Mouse (Mus musculus) C2C12 (cell line): ENCODE data around the gene AK157302. TPM values are rescaled to one million over a fixed set of nuclear protein-coding genes. Genes with fewer than 3 reads are reported as not detected.

Experiments
- H3K27me3 ChIP-seq: one replicate; pipeline ENCODE4 v1.6.1; 2011; ENCODE audit not compliant: control insufficient read depth, insufficient read depth, insufficient read length
- H3K36me3 ChIP-seq: one replicate; pipeline ENCODE4 v1.6.1; 2011; ENCODE audit not compliant: control insufficient read depth, insufficient read depth
- H3K4me3 ChIP-seq: one replicate; pipeline ENCODE4 v1.5.1; 2011; ENCODE audit warnings: mild to moderate bottlenecking, control low read depth; ENCODE audit not compliant: poor library complexity, insufficient read depth, severe bottlenecking
- H3K79me2 ChIP-seq: one replicate; pipeline ENCODE4 v1.6.1; 2011; ENCODE audit not compliant: control insufficient read depth, insufficient read depth
- H3K79me3 ChIP-seq: one replicate; pipeline ENCODE4 v1.6.1; 2011; ENCODE audit warnings: low read depth, control low read depth
- H3ac ChIP-seq: one replicate; pipeline ENCODE3; 2011; ENCODE audit warnings: low read depth; ENCODE audit not compliant: control insufficient read depth, insufficient read length
- CEBPB ChIP-seq: IDR thresholded peaks from one replicate; pipeline ENCODE4 v1.6.1; 2011; ENCODE audit warnings: low read depth, mild to moderate bottlenecking, control low read depth, moderate library complexity
- CTCF ChIP-seq: IDR thresholded peaks from one replicate; pipeline ENCODE4 v1.5.1; 2011; ENCODE audit not compliant: control insufficient read depth, insufficient read depth, insufficient read length
- FOSL1 ChIP-seq: IDR thresholded peaks from one replicate; pipeline ENCODE4 v1.8.0; 2011; ENCODE audit warnings: mild to moderate bottlenecking, low read length; ENCODE audit not compliant: poor library complexity, insufficient read depth, severe bottlenecking
- MAX ChIP-seq: IDR thresholded peaks from one replicate; pipeline ENCODE4 v1.6.1; 2011; ENCODE audit warnings: mild to moderate bottlenecking, control low read depth
- MYOD1 ChIP-seq: IDR thresholded peaks from one replicate; pipeline ENCODE4 v1.6.1; 2011; ENCODE audit warnings: low read depth; ENCODE audit not compliant: control insufficient read depth, insufficient read length
- MYOG ChIP-seq: IDR thresholded peaks from one replicate; pipeline ENCODE4 v1.6.1; 2011; ENCODE audit not compliant: control insufficient read depth, insufficient read length; ENCODE audit errors: extremely low read depth
- USF1 ChIP-seq: IDR thresholded peaks from one replicate; pipeline ENCODE4 v1.6.1; 2011; ENCODE audit warnings: low read depth, mild to moderate bottlenecking, control low read depth, moderate library complexity
- long read RNA-seq, 2 experiments: library from polyadenylated mRNA; unstranded; transcript quantifications; one replicate each; pipeline ENCODE4 v2.0.0; 2019 to 2020
- polyA plus RNA-seq: library from polyadenylated mRNA; unstranded; fragments of >200 nt; fragmentation: generic; extraction: Trizol; gene quantifications from one replicate; pipeline ENCODE4 v1.2.1, GENCODE M21; 2012; ENCODE audit warnings: missing spikeins

AK157302 gene
- 0.23 TPM for polyA plus RNA-seq
- long read RNA-seq, experiment 1, result 0 reads
- long read RNA-seq, experiment 2, result 0 reads

DNA sequence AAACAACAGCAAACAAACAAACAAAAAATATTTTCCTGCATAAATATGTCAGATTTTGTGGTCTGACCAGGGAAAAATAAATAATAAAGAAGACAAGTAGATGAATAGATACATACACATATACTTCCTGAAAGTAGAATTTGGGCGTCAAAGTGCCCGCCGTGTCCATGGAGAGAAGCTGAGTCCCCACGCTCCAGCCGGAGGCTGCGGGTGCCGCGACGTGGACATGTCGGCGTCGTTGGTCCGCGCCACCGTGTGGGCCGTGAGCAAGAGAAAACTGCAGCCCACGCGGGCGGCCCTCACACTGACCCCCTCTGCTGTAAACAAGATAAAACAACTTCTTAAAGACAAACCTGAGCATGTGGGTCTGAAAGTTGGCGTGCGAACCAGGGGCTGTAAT, at the start of gene AK157302:
Gene AK157302, plus strand, starts transcription at position 144 of the 400 bp plus-strand sequence.
- H3ac ChIP-seq, result no peak within 1 kb of the TSS
- no peaks in the 10 kb centered on the region for H3K79me3 ChIP-seq
- no peaks in the 10 kb centered on the region for H3K27me3 ChIP-seq
- H3K79me2 ChIP-seq, result no peaks in the 10 kb centered on the region
- no peak within 1 kb of the TSS for H3K4me3 ChIP-seq
- no peak for TF ChIP-seq FOSL1
- no peak for TF ChIP-seq CTCF
- H3K36me3 ChIP-seq, result no peaks in the 10 kb centered on the region

DNA sequence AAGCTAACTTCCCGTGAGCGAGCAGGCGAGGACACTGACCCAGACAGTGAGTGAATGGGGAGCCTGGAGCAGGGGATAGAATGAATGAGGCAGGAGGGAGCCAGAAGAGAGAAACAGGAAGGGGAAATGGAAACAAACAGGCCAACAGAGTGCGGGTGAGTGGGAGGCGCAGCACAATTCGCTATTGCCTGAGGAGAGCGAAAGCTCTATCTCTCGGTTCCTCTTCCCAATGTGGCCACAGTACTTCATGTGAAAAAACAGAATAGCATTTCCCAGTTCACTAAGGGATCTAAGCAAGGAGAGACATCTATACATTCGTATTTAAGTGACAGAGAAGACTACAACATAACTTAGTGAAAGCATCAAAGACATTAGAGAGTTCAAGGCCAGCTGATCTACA, 48.2 kb upstream of the AK157302 start:
- Histone ChIP-seq H3K36me3 (peaks cover 52% of the 10 kb centered on the region), H3K4me3 (no peak overlapping the region), H3K27me3 (no peaks in the 10 kb centered on the region), H3ac (no peak overlapping the region), H3K79me2 (peaks cover 23% of the 10 kb centered on the region), H3K79me3 (peaks cover 14% of the 10 kb centered on the region)
- TF ChIP-seq MYOG (no peak), CTCF (no peak), MYOD1 (no peak), FOSL1 (no peak), USF1 (no peak), CEBPB (no peak), MAX (no peak)

DNA sequence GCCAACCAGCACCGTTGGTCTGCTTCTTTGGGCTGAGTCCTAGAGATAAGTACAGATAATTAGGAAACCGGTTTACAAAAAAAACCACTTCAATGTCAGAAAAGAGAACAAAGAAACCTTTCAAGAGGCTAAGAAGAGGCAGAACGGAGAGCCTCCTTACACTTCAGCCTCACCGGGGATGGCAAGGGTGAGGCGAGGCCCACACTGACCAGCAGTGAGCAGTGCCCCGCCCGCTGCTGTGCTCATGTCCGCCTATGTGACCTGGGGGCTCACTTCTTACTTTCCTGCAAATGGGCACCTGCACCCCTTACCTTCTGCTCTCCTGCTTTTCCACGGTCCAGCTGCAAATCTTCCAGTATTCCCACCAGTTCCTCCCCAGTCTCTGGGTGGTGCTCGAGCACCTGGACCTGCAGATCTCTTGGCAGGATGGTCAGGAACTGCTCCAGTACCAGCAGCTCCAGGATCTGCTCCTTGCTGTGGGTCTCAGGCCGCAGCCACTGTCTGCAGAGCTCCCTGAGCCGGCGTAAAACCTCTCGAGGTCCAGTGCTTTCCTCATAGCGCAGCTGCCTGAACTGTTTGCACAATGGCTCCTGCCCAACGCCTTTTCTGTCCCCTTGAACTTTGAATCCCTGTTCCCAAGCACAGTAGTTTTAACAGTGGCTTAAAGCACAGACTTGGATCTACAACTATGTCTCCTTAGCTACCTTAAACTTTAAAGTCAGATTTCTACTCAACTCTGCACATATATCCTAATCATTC, 47.0 kb upstream of the AK157302 start:
- H3ac ChIP-seq, result no peak overlapping the region
- peaks cover 52% of the 10 kb centered on the region for H3K36me3 ChIP-seq
- TF ChIP-seq CEBPB (no peak), CTCF (no peak), MYOG (no peak), MAX (no peak), USF1 (no peak)

DNA sequence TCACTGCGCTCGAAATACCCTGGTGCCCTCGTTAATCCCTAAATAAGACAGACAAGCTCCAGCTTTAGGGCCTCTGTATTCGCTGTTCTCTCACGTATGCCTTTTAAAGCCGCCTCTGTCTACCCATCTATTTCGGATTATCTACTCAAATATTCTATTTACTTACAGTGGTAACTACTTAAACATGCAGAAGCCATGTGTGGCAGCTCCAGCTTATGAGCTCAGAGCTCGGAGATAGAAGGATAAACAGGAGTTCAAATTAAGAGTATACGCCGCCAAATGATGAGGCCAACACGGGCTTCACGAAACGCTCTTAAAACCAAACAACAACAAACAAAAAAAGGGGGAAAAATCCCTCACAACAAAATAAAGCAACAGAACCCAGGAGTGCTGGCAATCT, 42.0 kb upstream of the AK157302 start:
- Histone ChIP-seq H3K79me3 (peaks cover 28% of the 10 kb centered on the region), H3K27me3 (no peaks in the 10 kb centered on the region), H3K4me3 (peak overlapping the region; percentile 50), H3K36me3 (peaks cover 11% of the 10 kb centered on the region), H3K79me2 (peaks cover 40% of the 10 kb centered on the region), H3ac (peak overlapping the region; percentile 75)
- no peak for TF ChIP-seq FOSL1
- no peak for TF ChIP-seq MYOD1
- TF ChIP-seq MYOG, result no peak
- TF ChIP-seq USF1, result no peak
- TF ChIP-seq CEBPB, result no peak
- TF ChIP-seq MAX, result no peak
- no peak for TF ChIP-seq CTCF

More for the DNA sequence above, 47.0 kb upstream of the AK157302 start:
- H3K4me3 ChIP-seq, result no peak overlapping the region
- peaks cover 35% of the 10 kb centered on the region for H3K79me2 ChIP-seq
- H3K27me3 ChIP-seq, result no peaks in the 10 kb centered on the region
- peaks cover 25% of the 10 kb centered on the region for H3K79me3 ChIP-seq

DNA sequence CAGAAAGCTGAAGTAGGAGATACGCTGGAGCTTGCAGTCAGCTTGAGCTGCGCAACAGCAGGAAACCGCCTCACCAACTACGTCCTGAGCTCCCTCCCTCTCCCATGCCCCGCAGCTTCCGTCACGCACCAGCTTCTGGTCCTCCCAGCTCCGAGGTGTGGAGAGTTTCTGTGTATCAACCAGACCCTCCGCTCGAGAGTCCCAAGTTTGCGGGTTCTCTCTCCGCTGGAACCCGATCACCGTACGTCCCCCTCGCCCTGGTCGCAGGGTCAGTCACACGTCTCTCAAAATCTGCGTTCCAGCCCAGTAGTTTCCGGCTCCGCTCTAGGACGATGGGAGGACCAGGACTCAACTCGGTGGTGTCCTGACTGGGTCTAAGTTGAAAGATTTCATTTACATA, 41.6 kb upstream of the AK157302 start, which contains the start of gene Zscan26:
Gene Zscan26, minus strand, starts transcription at position 282 of the 400 bp plus-strand sequence.
- H3K27me3 ChIP-seq, result no peaks in the 10 kb centered on the region
- peaks cover 40% of the 10 kb centered on the region for H3K79me2 ChIP-seq
- TF ChIP-seq CEBPB (no peak), MYOG (no peak), CTCF (no peak), MYOD1 (no peak), MAX (no peak)
- peaks cover 9% of the 10 kb centered on the region for H3K36me3 ChIP-seq
- H3K4me3 ChIP-seq, result peak within 1 kb of the TSS; percentile 50
- peak within 1 kb of the TSS; percentile 75 for H3ac ChIP-seq
- peaks cover 28% of the 10 kb centered on the region for H3K79me3 ChIP-seq

DNA sequence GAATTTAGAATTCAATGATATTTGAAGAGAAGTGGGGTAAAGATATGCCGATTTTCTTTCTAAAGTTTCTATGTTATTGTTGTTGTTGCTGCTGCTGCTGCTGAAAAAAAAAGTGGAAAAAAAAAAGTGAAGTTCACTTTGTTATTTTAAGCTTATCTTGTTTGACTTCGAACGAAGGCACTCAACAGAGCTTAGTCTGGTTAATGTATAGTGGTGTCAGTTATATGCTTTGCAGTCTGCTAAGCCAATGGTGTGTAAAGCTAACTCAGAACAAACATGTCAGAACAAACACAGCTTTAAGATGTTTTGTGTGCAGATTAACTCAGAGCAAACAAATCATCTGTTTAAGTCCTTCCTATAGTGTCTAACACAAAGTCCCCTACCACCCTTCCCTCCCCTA, 40.9 kb upstream of the AK157302 start:
- H3K36me3 ChIP-seq, result peaks cover 3% of the 10 kb centered on the region
- TF ChIP-seq MYOG (no peak), USF1 (no peak), MYOD1 (no peak), CEBPB (no peak), MAX (no peak), FOSL1 (no peak), CTCF (no peak)
- H3K79me2 ChIP-seq, result peaks cover 40% of the 10 kb centered on the region
- no peak overlapping the region for H3ac ChIP-seq
- H3K27me3 ChIP-seq, result no peaks in the 10 kb centered on the region
- H3K79me3 ChIP-seq, result peaks cover 28% of the 10 kb centered on the region
- H3K4me3 ChIP-seq, result no peak overlapping the region
